Mouse (Mus musculus) right cerebral cortex, postnatal 10 days (tissue): ENCODE measurements at regions not wholly inside any gene's neighbourhood (a gene's known extent, or its start where the extent isn't known, plus 50 kb on each side); places are given as distances from the start of the nearest gene placed in this dataset.

ENCODE experiments used
- DNase-seq, 2 experiments: peaks; one replicate each; pipeline ENCODE4 v3.0.0; 2021; ENCODE audit warnings: low spot score in 2 of 2

DNA sequence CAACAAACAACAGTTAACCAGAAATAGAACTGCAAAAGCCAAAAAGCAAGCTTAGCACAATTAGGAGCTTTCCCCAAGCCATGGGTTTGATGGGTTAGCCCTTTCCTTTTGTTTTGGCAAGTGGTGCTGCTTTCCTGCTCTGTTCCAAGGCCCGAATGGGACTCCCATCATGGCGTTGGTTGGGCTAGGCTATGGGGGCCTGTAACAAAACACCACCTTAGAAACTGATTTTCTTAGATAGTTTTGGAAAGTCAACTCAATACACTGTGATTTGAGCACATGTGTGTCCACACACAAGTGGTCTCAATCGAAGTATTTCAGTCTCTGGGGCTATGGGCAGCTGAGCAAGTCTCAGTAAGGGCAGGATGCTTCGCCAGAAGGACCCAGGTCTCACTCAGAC, 470.5 kb upstream of the Kif2a start:
- no peak for DNase-seq

DNA sequence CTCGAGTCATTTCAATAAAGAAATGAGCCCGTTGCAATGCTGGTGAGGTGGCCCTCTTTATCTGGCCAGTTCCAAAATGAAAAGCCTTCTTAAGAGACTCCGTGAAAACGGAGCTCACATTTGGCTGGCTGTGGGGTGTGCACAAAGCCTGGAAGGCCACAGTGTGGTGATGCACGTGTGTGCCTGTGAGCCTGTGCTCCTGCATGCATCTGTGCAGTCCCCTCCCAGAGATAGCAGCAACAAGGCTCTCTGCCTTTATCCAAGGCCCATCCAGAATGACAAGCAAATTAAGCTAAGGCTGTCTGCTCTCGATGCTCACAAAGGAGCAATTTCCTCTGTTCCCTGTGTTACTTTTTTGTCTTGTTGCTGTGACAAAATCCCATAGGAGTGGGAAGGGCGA, 469.5 kb upstream of the Kif2a start:
- no peak for DNase-seq

DNA sequence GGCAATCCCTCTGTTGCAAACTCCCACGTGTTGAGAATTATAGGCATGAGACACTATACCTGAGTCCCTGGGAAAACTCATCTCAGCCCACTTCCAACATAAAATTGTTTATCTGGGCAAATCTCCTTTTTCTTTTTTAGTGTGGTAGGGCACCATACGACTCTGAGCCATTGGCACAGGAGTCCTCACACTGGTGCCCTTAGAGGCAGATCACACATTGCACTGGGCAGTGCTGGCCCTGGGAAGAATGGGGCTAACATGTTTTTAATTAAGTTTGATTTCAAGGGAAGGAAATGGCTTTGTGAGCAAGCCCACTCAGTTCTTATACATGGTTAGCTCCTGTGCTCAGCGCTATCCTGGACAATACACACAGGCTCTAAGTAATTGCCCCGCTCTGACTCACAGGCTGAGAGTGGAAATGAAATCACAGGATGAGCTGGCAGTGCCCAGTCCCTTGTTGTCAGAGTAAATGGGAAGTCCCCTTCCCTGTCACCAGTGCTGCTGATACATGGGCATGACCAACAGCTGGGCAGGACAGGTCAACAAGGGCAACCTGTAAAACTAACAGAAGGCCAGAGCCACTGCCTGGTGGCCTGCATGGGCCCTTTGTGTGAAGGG, 463.6 kb upstream of the Kif2a start:
- no peak for DNase-seq

DNA sequence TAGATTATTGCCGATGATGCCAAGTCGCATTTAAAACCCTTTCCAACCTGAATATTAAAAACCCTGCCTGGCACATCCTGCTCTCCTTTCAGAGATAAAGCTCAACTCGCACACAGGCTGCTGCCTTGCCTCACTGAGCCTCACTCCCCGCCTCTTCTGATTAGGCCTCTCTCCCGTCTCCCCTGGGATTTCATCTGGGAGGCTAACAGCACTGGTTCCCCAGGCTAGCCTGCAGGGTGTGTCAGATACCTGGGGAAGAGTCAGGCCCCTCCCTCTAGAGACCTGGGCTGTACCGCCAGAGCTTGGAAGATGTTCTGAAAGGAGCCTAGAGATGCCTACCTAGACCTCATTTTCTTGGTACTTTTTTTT, 462.7 kb upstream of the Kif2a start:
- no peak for DNase-seq

DNA sequence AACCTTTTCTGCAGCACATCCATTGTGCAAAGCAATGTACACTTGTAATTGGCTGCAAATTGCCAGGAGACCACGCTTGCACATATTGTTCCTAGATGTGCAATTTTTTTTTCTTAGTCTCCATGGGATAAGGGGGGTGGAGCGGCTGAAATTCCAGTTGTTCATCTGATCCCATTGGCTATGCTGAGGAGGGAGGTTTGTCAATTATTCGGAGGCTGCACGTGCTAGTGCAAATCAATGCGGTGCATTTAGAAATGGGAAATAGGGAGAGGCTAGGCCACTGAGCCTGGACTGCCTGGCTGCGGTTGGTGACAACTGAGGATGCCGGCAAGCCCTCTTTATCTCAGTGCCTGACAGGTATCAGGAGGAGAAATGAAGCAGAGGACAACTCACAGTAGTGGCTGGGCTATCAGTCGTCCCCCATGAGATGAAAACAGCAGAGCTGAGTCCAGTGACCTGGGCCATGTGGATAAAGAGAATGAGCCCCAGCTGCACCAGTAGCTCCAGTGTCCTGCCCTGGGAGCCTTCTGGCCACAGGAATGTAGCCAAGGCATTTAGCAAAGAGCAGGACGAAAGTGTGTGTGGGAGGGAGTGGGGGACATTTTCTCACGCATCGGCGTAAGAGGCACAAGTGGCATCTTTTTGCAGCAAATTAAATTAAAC, 462.2 kb upstream of the Kif2a start:
- no peak for DNase-seq

DNA sequence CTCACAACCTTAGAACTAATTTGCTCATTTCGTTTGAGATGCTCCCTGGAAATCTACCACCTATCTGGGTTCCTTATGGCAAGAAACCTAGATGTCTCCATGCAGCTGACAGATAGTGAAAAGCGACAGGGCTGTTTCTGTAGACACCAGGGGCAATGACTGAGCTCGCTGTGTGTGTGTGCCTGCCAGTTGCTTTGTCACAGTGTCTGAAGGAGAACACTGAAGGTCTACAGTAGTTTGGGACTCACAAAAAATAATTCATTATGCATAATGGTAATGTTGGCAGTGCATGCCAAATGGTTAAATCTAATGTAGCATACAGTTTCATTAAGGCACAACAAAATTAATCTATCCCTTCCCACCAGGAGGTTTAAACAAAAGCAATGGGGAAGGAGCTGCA, 453.2 kb upstream of the Kif2a start:
- no peak for DNase-seq

DNA sequence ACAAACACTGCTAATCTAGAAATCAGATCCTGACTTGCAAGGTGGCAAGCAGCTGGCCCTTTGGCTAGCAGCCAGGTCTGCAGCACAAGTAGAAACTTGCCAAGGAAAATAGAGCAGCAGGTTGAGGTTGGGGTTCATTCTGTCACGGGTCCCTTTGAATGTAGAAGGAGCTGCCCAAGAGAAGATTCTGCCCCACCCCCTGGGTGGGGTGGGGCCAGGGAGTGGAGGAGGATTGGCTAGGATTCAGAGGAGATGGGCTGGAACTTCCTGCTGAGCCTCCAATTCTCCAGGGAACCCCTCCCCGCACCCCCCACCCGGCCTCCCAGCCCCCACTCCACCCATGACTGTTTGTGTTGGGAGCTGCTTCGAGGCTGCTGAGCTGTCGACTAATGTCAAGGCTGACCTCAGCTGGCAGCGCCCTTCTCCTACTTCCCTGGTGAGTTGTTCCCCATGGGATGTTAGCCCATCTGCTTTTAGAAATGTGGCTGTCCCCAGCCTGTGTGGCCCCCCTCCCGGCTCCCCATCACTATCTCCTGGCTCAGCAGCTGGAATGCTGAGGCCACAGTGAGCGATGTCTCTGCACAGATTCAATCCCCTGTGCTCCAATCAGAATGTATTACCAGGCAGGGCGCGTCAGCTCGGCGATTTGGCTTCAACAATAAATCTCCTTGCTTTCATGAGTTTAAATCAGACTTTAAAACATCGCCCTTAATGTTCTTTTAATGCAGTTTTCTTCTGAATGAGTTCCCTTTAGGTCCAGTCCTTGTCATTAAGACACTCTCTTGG, 447.8 kb upstream of the Kif2a start:
- DNase-seq, result peak in 1 of 2 experiments; percentile 43

DNA sequence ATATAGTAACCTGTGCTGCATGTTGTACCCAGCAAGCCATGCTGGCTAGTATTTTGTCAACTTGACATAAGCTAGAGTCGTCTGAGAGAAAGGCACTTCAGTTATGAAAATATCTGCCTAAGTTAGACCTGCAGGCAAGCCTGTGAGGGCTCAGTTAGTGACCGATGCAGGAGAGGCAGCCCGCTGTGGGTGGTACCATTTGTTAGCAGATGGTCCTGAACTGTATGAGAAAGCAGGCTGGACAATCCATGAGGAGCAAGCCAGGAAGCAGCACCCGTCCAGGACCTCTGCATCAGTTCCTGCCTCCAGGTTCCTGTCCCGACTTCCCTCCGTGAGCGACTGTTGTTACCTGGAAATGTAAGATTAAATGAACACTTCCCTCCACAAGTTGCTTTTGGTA, 440.9 kb upstream of the Kif2a start:
- no peak for DNase-seq

DNA sequence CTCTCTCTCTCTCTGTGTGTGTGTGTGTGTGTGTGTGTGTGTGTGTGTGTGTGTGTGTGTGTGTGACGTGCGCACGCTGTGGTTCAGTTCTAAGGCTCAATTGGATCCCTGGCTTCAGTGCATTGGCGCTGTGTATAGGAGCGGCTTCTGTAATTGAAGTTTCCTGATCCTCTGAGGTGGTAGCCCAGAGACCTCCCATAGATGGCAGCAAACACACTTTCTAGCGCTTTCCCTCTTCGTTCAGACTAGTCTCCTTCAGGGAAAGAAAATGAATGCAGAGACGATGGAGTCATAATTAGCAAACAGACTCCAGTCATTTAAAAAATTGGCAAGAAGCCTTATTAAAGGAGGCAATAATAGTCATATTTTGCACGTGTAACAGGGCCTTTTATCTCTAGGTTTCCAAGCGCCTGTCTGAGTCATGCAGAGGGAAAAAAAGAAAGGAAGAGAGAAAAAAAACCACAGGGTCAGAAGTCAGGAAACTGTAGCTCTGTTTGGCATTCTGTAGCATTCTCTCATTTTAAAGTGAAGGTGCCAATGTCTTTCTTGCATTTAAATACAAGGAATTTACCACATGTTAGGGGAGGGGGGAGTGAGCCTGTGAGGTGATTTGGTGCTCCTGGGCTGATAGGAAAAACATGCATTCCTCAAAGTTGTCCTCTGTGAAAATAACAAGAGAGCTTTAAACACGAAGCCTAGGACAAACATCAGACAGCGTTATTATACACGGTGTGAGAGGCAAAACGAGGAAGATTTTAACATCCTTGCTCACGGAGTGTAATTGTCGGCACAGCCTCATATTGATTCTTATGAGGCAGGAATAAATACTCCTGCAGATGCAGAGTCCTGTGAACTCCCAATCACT, 439.4 kb upstream of the Kif2a start:
- peak; percentile 84 to 86 for DNase-seq

DNA sequence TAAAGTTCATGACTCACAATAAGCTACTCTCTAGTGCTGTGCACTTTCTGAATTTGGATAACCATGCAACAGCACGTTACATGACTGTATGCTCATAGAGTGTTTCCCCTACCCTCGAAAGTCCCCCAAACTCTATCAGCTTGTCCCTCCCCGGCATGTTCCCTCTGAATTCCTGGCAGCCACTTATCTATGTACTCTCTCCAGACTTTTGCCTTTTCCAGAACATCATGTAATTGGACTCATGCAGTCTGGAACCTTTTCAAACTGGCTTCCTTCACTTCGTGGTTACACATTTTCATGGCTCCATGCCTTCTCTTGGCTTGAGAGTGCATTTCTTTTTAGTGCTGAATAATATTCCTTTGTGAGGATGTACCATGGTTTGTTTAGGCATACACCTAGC, 436.8 kb upstream of the Kif2a start:
- DNase-seq, result no peak

DNA sequence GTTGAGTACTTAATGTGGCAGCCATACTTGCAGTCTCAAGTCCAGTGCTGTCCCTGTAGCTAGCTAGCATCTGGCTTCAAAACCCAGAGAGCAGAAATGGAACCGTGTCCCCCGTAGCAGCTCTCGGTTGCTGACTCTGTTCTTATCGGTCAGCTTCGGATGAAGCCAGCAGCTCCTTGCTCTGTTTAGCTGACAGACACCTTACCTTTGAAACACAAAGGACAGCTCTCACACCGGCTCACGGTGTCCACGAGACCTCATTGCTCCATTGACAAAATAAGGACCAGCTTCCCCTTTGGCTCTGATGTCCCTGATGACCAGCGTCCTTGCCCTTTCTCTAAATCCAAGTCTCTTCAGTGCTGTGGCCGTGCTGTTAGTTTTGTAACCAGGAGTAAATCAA, 435.3 kb upstream of the Kif2a start:
- no peak for DNase-seq

DNA sequence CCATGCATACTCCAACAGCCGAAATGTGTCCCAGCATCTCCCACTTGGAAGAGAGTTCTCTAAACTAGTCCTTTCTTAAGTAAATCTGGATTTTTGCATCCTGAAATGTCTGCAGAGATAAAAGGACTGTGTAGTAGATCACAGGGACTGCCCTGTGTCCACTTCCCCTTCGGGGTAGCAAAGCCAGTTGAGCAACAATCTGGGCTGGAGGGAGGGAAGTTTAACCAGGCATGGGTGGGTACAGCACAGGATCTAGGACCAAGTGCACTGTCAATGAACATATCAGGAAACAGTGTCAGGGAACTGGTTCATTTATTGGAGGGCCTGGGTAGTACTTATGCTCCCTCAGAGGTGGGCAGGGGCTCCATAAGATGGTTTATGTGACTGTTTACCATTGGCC, 434.5 kb upstream of the Kif2a start:
- no peak for DNase-seq

DNA sequence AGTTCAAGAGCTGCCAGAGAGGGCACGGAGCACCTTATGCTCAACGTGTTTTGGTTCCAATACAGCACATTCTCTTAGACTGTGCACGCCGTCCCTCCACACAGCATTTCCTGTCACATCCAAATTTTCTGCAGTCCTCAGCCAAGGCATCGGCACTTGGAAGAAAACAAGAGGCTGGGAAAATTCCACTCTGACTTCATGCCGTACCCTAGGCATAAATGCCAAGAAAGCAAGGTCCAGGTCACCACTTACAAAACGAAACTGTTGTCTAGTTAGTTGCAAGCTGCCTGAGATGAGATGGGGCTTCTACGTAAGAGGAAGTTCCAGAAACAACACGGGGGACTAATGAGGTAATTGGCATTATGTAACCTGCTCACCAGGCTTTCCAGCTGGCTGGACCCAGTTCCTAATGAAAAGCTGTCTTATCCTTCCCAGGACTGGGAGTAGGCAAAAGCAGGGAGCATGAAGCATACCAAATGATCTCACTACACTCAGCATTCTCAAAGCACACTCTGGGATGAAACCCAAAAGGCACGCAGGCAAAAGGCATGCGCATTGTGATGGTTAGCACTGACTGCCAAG, 427.8 kb upstream of the Kif2a start:
- DNase-seq, result peak; percentile 65 to 79

DNA sequence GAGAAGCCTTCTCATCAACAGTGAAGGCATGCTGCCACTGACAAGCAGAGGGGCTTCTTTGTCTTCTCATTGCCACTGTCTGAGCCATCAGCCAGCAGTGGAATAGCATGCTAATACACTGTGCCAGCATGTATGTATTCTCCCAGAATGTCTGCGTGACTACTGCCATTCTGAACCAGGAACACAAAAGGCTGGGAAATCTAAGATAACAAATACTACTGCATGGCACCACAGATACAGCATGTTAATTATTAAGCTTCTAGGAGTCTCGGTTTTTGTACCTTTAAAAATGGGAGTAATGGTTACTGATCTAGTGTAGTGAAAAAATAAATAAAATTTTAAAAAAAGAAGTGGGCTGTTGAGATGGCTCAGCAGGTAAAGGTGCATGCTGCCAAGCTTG, 425.9 kb upstream of the Kif2a start:
- DNase-seq, result no peak

DNA sequence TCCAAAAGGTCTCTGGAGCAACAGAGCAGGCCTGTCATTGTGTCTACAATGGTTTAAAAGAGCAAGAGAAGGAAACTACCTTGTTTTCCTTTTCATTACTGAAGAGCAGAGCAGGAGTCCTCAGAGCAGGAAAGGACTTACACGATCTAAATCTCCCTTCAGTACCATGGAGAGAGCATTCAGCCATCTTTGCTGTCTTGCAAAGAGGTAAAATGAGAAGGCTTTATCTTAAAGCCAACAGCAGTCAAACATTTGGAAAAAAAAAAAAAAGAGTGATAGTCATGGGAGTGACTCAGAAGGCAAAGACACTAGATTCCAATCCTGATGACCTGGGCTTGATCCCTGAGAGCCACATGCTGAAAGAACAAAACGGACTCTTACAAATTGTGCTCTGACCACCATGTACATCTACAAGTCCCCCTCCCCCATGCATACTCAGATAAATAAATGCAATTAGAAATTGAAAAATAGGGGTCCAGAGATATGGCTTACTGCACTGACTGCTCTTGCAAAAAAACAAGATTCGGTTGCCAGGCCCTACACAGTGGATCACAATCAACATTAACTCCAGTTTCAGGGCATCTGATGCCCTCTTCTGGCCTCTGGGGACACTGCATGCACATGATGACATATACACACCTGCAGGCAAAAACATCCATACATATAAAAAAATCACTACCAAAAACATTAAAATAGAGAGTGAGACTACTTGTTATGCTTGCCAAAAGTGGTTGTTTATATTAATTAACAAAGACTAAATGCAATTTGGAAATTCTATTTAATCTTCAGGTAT, 397.6 kb upstream of the Kif2a start:
- DNase-seq, result no peak

DNA sequence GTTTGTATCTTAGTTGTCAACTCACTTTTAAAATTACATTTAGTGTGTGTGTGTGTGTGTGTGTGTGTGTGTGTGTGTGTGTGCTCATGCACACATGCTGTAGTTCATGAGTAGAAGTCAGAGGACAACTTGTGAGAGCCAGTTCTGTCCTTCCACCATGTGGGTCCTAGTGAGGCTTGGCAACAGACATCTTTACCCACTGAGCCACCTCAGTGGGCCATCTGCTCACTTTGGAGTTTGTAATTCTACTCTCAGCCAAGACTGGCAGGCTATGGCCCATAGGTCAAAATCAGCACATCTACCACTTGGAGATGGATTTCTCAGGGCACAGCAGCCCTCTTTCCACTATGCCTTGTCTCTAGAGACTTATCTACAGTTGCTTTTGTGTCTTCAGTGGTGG, 388.3 kb upstream of the Kif2a start:
- no peak for DNase-seq

DNA sequence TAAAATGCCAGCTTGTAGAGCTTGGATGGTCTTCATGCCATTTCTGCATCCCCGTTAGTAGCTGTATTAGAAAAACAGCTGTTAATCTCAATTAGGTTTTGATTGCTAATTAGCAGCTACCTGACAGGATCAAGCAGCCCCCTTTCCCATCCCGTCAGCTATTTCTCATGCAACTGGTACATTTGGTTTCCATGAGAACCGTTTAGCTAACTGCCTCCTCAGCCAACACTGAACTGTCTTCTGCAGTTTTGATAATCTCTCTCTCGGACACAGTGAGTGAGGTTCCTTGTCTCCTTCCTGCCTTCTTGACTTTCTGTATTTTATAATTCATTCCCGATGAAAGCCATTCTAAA, 385.7 kb upstream of the Kif2a start:
- no peak for DNase-seq

DNA sequence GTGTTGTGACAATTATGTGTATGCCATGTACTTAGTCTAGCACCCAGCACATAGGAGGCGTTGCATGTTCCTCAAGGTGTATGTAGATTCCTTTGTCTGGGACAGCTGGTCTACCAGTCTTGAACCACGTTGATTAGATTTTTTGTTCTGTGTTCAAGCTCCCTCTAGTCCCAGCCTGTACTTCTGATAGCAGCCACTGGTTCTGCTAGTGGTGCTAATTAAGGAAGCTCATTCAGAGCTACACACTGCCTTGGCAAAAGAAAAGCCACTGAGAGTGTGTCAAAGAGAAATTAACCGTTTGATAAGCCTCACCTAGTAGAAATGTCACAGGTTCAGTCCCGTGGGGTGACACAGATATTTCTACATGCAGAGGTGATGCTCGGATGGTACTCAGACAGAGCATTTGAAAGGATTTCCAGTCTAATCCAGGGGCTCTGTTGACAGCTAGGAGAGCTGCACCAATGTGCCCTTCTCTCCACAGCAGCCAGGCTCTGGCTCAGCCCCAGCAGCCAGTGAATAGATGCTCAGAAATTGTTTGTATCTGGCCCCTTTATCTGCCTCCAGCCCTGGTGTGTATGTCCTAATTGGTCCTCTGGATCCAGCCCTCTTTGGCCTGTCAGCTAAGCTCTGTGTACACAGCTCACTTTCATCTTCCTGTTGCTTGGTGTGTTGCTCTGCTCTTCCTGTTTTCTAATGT, 385.2 kb upstream of the Kif2a start:
- DNase-seq, result peak; percentile 80 to 83

DNA sequence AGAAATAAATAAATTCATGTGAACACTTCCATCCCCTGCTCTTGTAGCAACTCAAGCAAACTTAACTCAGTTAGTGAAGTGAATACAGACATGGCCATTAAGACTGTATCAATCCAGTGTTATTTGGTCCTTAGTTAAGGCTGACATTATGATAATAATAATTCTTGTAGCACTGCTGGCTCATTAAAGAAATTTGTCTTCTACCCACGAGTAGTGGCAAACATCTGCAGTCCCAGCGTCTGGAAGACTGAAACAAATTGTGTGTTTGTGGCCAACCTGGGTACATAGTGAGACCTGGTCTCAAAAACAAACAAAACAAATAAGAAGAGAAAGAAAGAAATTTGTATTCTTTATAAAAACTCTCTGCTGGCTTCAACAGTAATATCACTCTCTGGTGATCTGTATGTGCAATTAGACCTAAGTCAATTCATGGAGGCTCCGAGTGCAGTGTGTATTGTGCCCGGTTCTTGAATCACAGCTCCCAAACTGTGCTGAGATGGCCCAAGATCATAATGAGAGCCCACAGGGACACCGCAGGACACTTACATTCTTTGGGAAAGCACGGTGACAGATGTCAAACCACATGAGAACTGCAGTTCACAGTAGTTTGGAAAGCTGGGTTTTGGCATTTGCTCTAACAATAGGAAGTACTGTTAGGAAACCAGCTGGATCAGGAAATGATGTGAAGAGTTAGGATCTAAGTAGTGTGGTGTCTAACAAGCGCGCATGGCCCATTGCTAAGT, 376.9 kb upstream of the Kif2a start:
- no peak for DNase-seq

DNA sequence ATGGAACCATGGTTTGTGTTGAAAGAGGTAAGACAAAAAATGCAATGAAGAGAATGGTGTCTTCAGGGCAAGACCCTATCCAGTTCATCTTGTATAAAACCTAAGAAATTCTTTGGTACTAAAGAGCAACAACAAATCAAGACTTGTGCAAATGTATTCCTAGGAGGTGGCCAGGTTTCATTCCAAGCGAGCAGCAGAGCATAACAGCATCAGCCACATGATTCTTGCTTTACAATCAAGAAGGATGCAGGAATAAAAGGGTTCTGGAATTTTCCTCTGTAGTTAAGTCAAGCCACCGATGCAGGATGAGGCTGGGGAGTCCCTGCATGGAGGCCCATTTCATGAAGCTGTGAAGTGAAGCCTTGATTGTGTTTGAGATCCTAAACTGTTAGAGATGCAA, 374.1 kb upstream of the Kif2a start:
- no peak for DNase-seq
